Mouse (Mus musculus) hindbrain, embryonic 10.5 days (tissue): ENCODE results near the gene Tle2. TPM values are rescaled to one million over a fixed set of nuclear protein-coding genes. Genes with fewer than 3 reads are reported as not detected.

Source experiments
- DNase-seq: peaks from one replicate; pipeline ENCODE4 v3.0.0-alpha.2; 2017; ENCODE audit warnings: low spot score
- H3K27ac ChIP-seq: fragments of 300-500 bp; sonication (generic); 2 replicates; pipeline ENCODE4 v1.5.1; 2016; ENCODE audit warnings: mild to moderate bottlenecking, moderate library complexity
- H3K27me3 ChIP-seq: fragments of 300-500 bp; sonication (generic); 2 replicates; pipeline ENCODE4 v1.6.1; 2016; ENCODE audit warnings: mild to moderate bottlenecking; ENCODE audit not compliant: poor library complexity, insufficient read depth, severe bottlenecking
- H3K36me3 ChIP-seq: fragments of 300-500 bp; sonication (generic); 2 replicates; pipeline ENCODE4 v1.6.1; 2016; ENCODE audit warnings: mild to moderate bottlenecking, moderate library complexity
- H3K4me1 ChIP-seq: fragments of 300-500 bp; sonication (generic); replicated peaks from 2 replicates; pipeline ENCODE4 v1.6.1; 2016; ENCODE audit warnings: mild to moderate bottlenecking
- H3K4me3 ChIP-seq: fragments of 300-500 bp; sonication (generic); 2 replicates; pipeline ENCODE4 v1.5.1; 2016; ENCODE audit warnings: mild to moderate bottlenecking, moderate library complexity
- H3K9me3 ChIP-seq: fragments of 300-500 bp; sonication (generic); 2 replicates; pipeline ENCODE4 v1.6.1; 2016; ENCODE audit warnings: mild to moderate bottlenecking, moderate library complexity
- WGBS: fragments of 180-500 bp; shearing (Covaris S2); methylation state at CpG from one replicate; pipeline ENCODE4 v1.1.7; 2016; 5-methylcytosine and 5-hydroxymethylcytosine counted together
- polyA plus RNA-seq: library from polyadenylated mRNA; unstranded; fragments of >200 nt; fragmentation: Nextera tagmentation; extraction: Ambion mirVana; gene quantifications from 2 replicates; pipeline ENCODE4 v1.2.1, GENCODE M21; 2016

Tle2 gene
- polyA plus RNA-seq, 1 experiment from 2014 or later: 15.7 TPM

DNA sequence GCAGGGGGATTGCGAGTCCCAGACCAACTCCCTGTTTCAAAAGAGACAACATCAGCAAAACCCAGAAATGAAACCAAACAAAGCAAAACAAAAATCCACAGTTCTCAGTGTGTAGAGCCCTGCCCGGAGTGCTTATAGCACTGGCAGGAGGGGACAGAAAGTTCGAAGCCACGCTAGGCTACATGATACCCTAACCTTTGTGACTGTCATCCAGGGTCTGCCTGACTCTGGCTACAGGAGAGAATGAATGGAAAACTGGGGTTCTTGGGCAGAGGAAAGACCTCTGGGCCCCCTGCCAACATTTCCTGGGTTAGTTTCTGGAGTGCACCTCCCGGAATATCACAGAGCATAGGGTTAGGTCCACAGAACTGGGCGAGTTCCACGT lies 53.5 kb downstream of the Tle2 start:
- H3K9me3 ChIP-seq: no peaks in the 10 kb centered on the region
- H3K4me1 ChIP-seq: peaks cover 27% of the 10 kb centered on the region
- peak overlapping the region; percentile 92 for H3K27ac ChIP-seq
- peaks cover 31% of the 10 kb centered on the region for H3K36me3 ChIP-seq
- H3K27me3 ChIP-seq: peaks cover 5% of the 10 kb centered on the region; the same call in 1 of the 2 replicates
- H3K4me3 ChIP-seq: peak overlapping the region; percentile 70
- no peak for DNase-seq
- WGBS: 73% methylated on average over 7 of the region's 7 CpGs

DNA sequence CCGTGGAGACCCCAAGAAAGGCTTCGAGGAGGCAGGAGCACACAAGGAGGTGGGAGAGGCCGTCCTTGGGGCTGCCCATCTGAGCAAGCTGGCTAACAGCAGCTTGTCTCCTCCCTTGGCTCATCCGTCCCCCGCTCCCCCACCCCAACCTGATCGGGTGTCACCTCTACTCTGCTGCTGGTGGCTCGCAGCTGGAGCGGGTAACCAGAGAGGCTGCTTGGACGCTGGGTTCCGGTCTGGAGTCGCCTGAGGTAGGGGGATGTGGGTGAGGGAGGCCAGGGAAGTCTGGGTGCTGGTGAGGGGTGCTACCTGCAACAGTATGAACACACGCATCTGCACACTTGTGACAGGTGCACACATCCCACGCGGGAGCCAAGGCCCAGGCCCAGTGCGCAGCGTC lies 54.0 kb downstream of the Tle2 start, which contains the start of gene Ankrd24:
Gene Ankrd24 (plus strand): TSS at position 151 of the 400 bp plus-strand sequence.
- peak within 1 kb of the TSS; percentile 70 for H3K4me3 ChIP-seq
- DNase-seq: no peak
- H3K27me3 ChIP-seq: peaks cover 5% of the 10 kb centered on the region; the same call in 1 of the 2 replicates
- 83% methylated on average over 16 of the region's 16 CpGs for WGBS
- no peaks in the 10 kb centered on the region for H3K9me3 ChIP-seq
- H3K27ac ChIP-seq: peak within 1 kb of the TSS; percentile 92
- peaks cover 25% of the 10 kb centered on the region for H3K36me3 ChIP-seq
- H3K4me1 ChIP-seq: peaks cover 32% of the 10 kb centered on the region

DNA sequence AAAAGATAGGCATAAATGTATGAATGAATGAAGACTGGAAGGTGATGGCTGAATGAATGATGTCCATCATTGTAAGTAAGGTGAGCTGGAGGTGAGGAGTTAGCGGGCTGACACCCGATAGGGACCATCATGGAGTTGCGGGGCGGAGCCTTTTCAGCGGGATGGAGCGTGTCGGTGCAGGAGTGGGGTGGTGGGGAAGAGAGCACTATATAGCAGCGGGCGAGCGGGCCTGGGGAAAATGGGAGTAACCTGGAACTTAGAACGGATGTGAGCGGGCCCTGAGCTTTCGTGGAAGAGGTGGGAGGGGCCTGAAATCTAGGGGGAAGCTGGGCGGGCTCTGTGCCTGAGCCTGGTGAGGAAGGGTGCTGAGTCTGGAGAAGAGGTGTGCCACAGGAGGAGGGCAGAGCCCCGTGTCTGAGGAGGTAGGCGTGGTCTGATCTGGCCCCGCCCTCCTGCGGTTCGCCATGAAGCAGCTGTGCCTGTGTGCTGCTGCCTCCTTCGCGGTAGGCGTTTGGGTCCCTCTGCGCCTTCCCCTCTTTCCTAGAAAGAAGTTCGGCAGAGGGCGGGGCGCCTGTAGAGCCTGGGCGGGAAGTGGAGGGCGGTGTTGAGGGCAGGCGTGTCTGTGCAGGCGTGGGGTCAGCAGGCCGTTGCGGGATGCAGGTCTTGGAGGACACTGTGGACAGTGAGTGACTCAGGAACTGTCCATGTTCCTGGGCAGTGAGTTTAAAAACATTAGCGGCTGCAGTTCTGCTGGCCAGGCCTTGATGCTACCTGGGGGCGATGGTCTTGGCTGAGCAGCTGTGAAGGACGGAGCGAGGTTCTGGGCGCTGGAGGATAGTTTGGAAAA lies 59.1 kb downstream of the Tle2 start:
- peak; percentile 86 for DNase-seq
- peak overlapping the region; percentile 58 for H3K4me3 ChIP-seq
- peaks cover 23% of the 10 kb centered on the region for H3K27me3 ChIP-seq
- peak overlapping the region; percentile 79 for H3K27ac ChIP-seq
- H3K4me1 ChIP-seq: peaks cover 20% of the 10 kb centered on the region
- no peaks in the 10 kb centered on the region for H3K9me3 ChIP-seq
- WGBS: 4% methylated on average over 37 of the region's 37 CpGs
- H3K36me3 ChIP-seq: no peaks in the 10 kb centered on the region

DNA sequence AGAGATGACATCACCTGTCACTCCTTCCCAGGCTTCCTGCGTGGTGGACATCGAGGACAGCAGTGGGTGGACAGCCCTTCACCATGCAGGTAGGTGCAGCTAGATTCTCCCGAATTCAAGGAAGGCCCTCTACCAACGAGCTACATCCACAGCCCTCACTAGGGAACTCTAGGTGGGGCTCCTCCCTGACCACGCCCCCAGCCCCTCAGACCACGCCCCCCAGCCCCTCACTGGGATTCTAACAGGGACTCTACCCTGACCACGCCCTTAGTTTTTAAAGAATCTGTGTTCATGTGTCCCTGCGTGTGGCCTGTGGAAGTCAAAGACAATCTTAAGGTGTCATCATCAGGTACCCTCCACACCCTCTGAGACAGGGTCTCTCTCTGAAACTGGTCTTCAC lies 62.0 kb downstream of the Tle2 start:
- Histone ChIP-seq H3K36me3 (no peaks in the 10 kb centered on the region), H3K4me3 (no peak overlapping the region), H3K27ac (no peak overlapping the region), H3K9me3 (no peaks in the 10 kb centered on the region), H3K27me3 (peaks cover 23% of the 10 kb centered on the region), H3K4me1 (peaks cover 19% of the 10 kb centered on the region)
- WGBS: 20% methylated on average over 8 of the region's 8 CpGs
- no peak for DNase-seq

DNA sequence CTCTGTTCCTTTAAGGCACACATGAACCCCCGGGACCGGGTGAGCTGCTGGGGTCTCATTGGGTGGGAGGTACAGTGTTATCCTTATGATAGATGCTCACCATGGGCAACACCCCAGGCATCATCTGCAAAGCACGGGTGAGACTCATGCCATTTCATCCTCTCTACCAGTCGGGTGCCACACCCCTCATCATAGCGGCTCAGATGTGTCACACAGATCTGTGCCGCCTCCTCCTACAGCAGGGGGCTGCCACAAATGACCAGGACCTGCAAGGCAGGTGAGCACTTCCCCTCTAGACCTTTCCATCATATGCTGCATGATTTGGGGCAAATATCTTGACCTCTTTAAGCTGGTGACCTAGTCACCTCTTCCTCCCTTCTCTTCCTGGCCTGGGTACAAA lies 63.7 kb downstream of the Tle2 start:
- H3K9me3 ChIP-seq: no peaks in the 10 kb centered on the region
- no peaks in the 10 kb centered on the region for H3K36me3 ChIP-seq
- H3K27ac ChIP-seq: no peak overlapping the region
- 77% methylated on average over 6 of the region's 6 CpGs for WGBS
- peaks cover 18% of the 10 kb centered on the region for H3K27me3 ChIP-seq
- DNase-seq: no peak
- peaks cover 31% of the 10 kb centered on the region for H3K4me1 ChIP-seq
- H3K4me3 ChIP-seq: no peak overlapping the region

Other genes starting within 250 kb of the Tle2 start
- gene Tbxa2r, start 245.8 kb upstream of the Tle2 start, polyA plus RNA-seq: 3.3 and 3.6 TPM in 2 replicates
- gene Gipc3, start 231.3 kb upstream of the Tle2 start, polyA plus RNA-seq: not detected in 2 replicates
- gene Hmg20b, start 224.1 kb upstream of the Tle2 start, polyA plus RNA-seq: 111 and 128 TPM in 2 replicates
- gene Mfsd12, start 217.1 kb upstream of the Tle2 start, polyA plus RNA-seq: 9.2 and 12.9 TPM in 2 replicates
- 0.61 and 0.62 TPM in 2 replicates for gene 4930404N11Rik, start 208.7 kb upstream of the Tle2 start, polyA plus RNA-seq
- 138 and 143 TPM in 2 replicates for gene Fzr1, start 196.0 kb upstream of the Tle2 start, polyA plus RNA-seq
- 95.8 and 98.2 TPM in 2 replicates for gene Dohh, start 190.1 kb upstream of the Tle2 start, polyA plus RNA-seq
- 4.0 and 4.8 TPM in 2 replicates for gene Gm48551, start 190.1 kb upstream of the Tle2 start, polyA plus RNA-seq
- gene Gm48552, start 185.6 kb upstream of the Tle2 start, polyA plus RNA-seq: 1.0 and 2.5 TPM in 2 replicates
- 2.7 and 3.0 TPM in 2 replicates for gene Smim24, start 181.5 kb upstream of the Tle2 start, polyA plus RNA-seq
- gene Nfic, start 118.9 kb upstream of the Tle2 start, polyA plus RNA-seq: 10.5 and 16.0 TPM in 2 replicates
- gene Celf5, start 91.9 kb upstream of the Tle2 start, polyA plus RNA-seq: 3.1 and 12.9 TPM in 2 replicates
- 87.4 and 92.6 TPM in 2 replicates for gene Ncln, start 78.2 kb upstream of the Tle2 start, polyA plus RNA-seq
- gene S1pr4, start 74.4 kb upstream of the Tle2 start, polyA plus RNA-seq: 0.39 and 0.42 TPM in 2 replicates
- gene Gna15, start 50.3 kb upstream of the Tle2 start, polyA plus RNA-seq: 0.63 and 1.6 TPM in 2 replicates
- gene Gna11, start 29.4 kb upstream of the Tle2 start, polyA plus RNA-seq: 71.2 and 76.9 TPM in 2 replicates
- 297 and 430 TPM in 2 replicates for gene Aes, start 15.1 kb upstream of the Tle2 start, polyA plus RNA-seq
- 6.9 and 7.1 TPM in 2 replicates for gene Tle6, start 26.5 kb downstream of the Tle2 start, polyA plus RNA-seq
- 1.3 and 2.1 TPM in 2 replicates for gene BC025920, start 31.7 kb downstream of the Tle2 start, polyA plus RNA-seq
- 52.5 and 57.3 TPM in 2 replicates for gene Sirt6, start 53.2 kb downstream of the Tle2 start, polyA plus RNA-seq
- 6.8 and 7.5 TPM in 2 replicates for gene Ankrd24, start 54.0 kb downstream of the Tle2 start, polyA plus RNA-seq
- 3.6 and 5.7 TPM in 2 replicates for gene Gm10778, start 74.5 kb downstream of the Tle2 start, polyA plus RNA-seq
- gene Zfp433, start 130.3 kb downstream of the Tle2 start, polyA plus RNA-seq: 18.0 and 19.8 TPM in 2 replicates
- gene Gm3055, start 196.6 kb downstream of the Tle2 start, polyA plus RNA-seq: 9.7 and 12.1 TPM in 2 replicates
- 2.7 and 3.3 TPM in 2 replicates for gene Gm4767, start 237.6 kb downstream of the Tle2 start, polyA plus RNA-seq